Mouse (Mus musculus) cerebellum, postnatal 14 days (tissue): ENCODE results near the gene Spock1.
A peak's percentile ranks its signal among the peaks of the same experiment; 100 is the strongest.

Experiments used
- DNase-seq, 2 experiments: peaks; one replicate each; pipeline ENCODE4 v3.0.0; 2021; ENCODE audit warnings: mixed read lengths in 2 of 2

Gene Spock1

DNA sequence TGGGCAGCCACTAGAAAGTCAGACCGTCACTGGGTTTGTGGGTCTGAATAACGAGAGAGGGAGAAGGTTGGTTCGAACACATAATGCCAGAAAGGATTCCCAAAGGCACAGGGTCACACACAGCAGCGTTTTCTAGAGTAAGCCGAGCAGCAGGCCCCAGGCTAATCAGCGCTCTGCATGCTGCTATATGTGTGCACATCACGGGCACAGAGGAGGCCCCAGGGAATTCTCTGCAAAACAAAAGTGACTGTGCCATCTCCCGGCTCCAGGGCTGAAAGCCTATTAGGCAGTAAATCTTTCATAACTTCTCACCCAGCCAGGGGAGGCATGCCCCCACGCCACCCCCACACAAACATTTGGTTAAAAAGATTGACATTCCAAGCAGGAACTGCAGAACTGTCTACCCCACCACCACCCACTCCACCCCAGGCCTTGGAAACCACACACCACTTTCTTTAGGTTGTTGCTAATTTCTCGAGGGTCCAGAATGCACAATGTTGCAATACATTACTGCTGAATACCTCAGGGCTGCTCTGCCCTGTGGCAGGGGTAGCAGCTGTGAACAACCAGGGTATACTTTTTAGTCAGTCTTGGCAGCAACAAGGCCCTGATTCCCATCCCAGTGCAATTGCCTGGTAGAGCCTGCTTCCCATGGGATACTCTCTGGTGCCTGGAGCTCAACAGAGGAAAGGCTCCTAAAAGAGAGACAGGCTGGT, 319.4 kb downstream of the Spock1 start:
- DNase-seq, result no peak

DNA sequence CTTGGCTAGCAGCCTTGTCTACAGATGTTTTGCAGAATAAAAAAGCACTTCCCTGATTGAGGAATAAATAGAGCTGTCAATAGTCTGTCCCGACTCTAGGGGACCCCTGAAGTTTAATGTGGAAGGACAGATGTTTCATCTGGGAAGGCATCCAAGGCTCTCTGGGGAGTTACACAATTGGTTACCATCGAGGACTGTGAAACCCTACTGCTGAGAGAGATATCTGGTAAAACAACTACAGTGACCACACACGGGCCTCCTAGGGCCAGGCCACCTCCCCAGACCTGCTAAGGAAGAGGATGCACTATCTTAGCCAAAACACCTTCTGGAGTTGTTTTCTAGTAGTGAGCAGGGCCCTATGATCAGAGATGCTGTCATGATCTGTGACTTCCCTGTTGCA, 323.0 kb downstream of the Spock1 start:
- no peak for DNase-seq

DNA sequence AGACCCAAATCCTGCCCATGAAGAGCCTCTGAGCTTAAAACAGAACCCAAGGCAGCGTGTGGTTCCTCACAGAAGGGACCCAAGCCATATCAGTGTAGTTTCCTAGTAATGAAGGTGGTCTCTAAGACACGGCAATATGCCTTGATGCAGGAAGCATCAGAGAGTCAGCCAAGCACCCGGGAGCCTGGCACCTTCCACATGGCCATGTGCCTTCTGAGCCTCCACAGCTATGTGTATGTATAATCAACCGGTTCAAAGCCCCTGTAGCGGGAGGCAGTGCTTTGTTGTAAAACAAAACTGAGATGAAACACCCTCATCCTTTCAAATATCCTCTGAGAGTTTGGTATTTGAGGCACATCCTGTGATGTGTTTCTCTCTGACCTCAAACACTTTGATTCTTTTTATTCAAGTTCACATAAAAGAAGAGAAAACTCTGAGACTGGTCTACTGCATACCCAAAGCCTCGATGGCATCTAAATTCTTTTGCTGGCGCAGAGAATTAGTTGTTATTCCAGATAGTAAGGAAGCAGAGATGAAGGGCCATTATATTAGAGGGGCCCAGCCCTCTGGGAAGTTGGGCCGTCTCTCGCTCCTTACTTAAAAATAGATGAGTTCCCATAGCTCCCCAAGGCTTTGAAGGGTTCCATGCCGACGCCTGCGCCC, 325.7 kb downstream of the Spock1 start:
- peak in 1 of 2 experiments; percentile 30 for DNase-seq

DNA sequence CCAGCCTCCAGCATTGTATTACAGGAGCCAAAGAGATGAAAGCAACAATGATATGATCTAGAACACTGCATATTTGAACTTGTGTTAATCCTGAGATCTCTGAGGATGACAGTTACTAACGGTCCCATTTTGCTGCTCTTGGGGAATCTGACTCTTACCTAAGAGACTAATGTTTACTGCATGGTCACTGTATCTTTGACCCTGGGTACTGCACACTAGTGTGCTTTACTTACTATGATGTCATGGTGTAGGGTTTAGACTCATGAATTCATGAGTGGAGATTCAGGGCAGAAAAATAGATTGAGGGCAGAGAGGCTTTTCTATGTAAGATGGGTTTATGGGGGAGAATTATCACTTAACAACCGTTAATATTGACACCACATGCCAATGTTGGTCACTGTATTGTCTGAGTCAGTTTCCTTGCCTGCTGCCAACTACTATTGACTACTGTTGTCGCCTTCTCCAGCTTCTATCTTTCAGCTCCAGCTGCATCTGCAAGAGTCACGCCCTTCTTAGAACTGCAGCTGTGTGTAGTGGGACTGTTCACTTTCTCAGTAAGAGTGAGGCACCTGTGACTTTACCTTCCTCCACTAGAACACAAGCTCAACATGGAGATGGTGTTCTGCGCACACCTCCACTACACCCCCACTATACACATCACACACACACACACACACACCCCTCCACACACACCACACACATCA, 330.4 kb downstream of the Spock1 start:
- no peak for DNase-seq

DNA sequence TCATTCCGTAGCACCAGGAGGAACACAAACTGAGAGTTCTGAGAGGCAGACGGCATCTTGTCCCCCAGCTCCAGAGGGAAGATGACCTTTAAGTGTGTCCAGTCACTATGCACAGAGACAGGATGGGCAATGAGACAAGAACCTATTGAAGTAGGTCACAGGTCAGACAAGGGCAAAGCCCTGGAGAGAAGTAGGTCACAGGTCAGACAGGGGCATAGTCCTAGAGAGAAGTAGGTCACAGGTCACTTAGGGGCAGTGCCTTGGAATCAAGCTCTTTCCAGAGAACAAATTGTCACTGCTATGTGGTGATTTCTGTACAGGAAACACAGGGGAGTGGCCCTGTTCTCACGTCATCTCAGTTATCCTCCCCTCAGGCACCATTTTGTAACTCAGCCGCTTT, 334.6 kb downstream of the Spock1 start:
- no peak for DNase-seq

DNA sequence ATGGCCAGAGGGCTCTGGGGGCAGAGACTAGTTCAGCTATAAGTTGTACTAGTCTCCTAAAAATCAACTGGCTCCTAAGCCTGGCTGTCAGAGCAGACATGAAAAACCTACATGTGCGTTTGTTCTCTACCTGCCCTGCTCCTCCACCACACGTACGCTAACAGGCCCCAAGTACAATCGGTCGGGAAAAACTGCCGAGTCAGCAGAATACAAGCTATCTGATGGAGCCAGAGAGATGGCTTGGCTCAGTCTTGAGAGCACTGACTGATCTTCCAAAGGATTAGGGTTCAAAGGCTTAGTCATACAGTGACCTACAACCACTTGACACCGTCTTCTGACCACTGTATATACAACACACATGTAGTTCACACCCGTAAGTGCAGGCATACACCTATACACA, 339.7 kb downstream of the Spock1 start:
- no peak for DNase-seq

DNA sequence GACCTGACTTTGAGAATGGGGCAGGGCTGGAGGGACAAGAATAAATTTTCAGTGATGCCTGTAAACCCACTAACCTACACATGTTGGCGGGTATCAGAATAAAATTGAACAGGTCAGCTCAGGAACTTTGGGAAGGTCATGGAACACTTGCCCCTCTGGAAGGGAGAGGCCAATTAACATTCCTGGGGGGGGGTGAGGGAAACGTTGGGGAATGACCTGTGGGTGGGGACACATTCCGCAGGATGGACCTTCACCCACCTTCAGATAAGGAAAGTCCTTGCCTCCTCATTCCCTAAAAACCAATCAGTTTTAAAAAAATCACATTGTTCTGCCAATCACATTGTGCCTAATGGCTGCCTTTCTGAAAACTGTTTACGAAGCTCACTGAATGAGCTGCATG, 352.9 kb downstream of the Spock1 start:
- no peak for DNase-seq

DNA sequence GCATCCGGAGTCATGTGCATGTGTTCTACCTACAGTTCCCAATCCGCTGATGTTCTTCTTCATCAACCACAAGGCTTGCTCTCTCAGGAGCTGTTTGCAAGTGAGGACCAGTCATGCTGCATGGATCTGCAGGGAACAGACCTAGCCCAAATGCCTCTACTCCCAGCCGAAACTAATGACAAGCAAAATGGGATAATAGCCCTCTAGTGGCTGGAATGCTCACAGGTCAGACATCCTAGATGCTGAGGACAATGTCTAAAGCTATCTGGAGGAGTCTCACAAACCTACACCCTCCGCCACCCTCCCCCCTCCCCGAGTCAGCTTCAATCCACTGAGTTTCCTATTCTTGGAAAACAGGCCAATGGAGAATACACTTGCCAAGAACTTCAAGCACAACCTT, 358.4 kb downstream of the Spock1 start:
- DNase-seq, result peak; percentile 20 to 45

DNA sequence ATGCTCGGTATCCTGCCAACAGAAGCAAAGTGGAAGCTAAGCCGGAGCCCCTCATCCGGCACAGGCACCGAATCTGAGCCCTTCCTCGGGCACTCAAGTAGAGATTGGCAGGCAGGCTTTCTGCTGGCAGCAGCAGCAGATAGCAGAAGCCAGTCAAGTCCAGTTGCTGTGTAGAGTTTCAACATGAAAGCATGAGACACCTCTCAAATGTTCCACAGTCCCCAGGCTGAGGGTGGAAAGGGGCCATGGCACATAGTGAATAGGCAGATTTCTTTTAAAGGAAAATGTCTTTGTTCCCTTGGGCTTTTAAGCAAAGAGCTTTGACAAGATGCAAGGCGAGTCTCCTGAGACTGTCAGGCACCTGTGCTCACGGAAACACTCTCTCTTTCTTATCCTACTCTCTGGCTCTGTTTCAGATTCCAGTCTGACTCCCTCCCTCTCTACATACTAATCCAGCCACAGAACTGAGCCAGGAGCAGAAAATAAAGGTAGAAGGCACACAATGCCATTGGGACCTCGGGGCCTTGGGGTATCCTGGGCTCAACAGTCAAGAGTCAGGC, 371.1 kb downstream of the Spock1 start:
- no peak for DNase-seq

DNA sequence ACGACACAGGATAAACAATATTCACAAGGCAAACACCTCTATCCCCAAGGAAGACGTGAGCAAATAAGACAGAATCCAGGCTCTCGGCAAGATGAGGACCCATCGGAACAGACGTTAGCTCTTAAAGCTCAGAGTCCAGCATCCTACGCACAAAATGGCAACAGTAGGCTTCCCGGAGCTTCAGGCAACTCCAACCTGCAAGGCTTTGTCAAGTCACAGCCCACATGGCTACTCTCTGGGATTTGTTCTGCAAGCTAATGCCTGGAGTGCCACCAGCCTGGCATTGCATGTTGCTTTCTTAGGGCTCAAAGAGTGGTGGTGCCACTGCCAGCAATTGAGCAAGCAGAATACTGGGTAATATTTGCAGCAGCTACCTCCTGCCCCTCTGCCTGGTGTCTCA, 373.8 kb downstream of the Spock1 start:
- DNase-seq, result no peak

DNA sequence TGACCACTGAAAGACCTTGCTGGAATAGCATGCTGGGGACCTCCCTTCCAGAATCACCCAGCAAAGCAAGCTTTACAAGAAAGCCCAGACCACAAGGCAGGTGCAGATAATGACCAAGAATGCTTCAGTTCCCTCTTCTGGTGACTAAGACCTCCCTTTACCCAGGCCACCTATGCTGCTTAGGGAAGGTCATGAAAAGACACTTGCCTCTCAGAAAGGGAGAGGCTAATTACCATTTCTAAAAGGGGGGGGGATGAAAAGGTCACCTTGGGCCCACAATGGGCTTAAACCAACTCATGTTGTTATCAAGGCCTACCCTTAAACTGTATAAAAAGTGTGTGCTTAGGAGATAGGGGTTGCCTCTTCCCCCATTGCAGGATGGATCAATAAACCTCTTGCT, 382.2 kb downstream of the Spock1 start:
- no peak for DNase-seq

DNA sequence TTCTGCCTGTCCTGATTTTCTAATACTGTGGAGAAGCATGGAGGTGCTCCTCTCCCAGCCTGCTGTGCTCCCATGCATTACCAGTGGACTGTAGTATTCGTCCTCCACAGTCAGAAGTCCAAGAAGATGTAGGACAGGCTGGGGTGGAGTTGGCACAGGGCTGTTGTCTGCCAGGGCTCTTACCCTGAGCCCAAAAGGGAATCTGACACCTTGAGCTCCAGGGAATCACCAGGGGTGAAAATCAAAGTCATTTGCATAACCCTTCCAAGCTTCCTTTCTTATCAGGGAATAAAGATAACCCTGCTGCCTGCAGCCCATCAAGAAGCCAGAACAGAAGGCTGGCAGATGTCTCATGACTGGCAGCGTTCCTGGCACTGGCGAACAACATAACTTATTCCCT, 383.6 kb downstream of the Spock1 start:
- peak in 1 of 2 experiments; percentile 21 for DNase-seq

DNA sequence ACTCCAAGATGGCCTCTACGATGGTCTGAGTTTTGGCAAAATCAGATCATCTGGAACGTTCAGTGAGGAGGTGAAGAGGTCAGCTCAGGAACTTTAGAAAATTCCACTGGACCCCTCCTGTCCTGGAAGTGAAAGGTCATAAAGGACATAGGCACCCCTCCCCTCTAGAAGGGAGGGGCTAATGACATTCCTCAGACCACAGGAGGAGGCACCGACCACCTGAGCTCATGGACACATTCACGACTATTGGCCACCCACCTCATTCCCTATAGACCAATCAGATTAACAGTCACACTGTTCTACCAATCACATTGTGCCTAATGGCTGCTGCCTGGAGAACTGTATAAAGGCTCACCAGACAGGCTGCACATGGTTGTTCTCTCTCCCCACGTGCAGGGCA, 384.8 kb downstream of the Spock1 start:
- DNase-seq, result no peak

DNA sequence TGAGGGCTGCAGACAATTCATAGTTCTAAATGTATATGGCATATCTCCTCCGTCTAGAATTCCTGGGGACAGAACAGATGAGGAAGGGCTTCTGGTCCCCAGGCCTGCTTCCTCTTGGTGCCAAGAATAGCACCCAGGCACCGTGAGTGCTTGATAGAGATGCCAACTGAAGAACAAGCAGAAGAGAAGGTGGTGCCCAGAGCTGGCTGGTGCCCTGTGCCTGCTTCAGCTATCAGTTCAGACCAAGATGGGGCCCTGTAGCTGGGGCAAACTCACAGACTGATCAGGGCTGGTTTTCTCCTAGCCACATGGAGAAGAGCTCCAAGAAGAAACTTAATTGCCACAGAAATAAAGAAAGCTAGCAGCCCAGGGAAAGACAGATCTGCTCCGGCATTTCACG, 385.8 kb downstream of the Spock1 start:
- no peak for DNase-seq

DNA sequence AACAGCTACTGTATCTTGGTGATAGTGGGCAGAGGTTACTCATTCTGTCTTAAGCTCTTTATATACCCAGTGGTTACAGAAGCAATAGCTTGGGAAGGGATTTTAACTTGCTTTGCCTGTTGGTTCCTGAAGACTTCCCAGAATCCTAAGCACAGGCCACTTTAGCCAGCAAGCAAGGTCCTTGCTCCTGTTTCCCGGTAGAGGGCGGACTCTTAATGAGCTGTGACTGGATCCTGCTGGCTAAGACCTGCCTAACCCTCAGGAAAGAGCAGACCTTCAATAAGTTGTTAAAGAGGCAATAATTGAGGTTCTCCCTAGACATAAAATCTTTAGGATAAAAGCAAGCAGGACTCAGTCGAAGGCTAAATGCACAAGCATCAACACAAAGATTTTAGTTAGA, 387.0 kb downstream of the Spock1 start:
- DNase-seq, result peak; percentile 58 to 66

DNA sequence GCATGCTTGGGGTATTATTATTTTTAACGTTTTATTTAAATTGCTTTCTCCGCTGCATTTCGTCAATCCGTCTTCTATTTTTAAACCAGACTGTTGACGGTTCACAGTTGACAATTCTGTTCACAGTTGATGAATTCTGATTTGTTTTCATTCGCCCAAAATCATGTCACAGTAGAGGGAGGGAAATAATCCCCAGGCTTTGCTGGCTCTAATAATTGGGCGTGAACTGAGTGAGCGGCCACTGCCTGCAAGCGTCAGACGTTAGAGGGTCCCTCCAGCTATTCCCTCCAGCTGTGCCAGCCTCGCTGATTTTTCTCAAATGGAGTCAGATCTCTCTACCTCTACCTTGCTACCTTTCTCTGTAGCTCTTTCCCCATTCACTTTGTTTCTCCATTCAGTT, 388.3 kb downstream of the Spock1 start:
- no peak for DNase-seq

DNA sequence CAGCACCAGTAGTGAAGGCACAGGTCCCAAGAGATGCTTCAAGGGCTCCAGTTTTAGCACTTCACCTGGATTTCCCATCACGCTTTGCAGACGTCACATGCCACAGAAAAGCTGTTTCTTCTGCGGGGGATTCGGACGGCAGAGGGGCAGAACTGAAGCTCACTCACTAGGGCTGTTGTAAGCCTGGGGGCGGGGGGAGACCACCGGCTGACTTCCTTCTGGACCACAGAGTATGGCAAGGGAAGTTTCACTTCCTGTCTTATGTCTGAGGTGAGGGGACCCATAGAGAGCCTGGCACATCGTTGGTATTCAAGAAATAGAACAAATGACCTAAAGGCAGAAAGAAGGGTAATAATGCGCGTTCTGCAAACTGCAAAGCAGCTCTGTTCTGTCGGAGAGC, 392.4 kb downstream of the Spock1 start:
- DNase-seq, result no peak

DNA sequence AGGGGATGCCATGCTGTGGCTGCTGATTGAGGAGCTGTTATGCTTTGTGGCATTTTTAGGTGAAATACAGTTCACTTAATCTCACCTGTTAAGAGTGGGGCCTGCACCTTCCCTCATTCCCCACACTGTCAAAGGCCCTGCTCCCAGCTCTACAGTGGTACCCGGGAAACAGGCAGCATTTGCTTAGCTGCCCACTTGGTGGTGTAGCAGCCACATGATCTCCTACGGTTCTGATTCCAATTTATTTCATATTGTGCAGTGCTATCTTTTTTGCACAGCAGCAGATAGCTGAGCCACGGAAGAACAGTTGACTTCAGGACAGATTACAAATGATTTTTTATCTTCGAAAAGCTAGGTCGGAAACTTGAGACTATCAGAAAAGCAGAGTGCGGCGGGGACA, 406.6 kb downstream of the Spock1 start:
- no peak for DNase-seq

DNA sequence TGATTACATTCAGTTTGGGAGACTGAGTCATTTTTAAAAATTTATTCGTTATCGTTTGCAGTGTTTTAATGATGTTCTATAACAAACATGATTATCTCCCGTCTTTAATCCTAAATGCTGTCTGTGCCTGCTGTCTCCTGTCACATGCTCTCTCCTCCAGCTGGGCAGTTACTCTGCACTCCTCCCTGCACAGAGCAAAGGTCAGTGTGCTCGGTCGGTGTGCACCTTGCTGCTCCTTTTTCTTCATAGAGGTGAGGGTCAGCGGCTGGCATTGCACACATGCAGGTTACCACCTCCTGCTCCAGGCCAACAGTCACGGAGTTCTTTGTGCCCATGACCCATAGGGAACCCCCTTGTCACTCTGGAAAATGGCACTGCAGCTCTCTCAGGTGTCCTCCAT, 411.4 kb downstream of the Spock1 start:
- DNase-seq, result no peak

DNA sequence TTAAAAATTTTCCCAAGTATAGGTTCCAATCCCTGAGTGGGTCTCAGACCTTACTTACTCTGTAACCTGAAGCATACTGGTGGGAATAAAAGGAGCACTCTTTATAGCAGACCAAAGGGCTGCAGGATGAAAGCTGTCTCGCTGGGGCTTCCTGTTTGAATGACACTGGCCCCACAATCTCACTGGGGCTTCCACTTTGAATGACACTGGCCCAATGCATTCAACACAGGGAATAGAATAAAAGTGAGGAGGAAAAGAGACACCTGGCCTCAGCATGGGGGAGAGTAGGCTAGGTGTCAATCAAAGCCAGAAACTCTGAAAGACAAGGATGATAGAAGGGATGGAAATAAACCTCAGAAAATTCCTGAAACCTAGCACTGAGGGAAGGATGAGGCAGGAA, 413.3 kb downstream of the Spock1 start:
- DNase-seq, result no peak

DNA sequence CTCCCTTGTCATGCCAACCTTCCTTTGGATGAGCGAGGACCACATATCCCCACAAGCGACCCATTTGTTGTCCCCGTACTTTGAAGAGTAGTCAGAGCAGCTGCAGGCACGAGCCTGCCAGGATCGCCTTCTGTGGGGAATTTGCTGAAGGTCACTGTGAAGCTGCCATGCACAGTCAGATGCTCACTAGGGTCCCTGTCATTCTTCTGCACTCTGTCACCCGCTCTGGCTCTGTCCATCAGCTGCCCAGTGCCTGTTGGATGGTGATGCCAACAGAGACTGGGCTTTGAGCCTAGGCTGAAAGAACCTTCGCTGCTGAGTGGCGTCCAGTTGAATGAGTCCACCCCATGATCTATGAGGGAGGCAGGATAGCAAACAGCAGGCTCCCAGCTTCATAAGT, 419.2 kb downstream of the Spock1 start:
- DNase-seq, result peak; percentile 68 to 76

DNA sequence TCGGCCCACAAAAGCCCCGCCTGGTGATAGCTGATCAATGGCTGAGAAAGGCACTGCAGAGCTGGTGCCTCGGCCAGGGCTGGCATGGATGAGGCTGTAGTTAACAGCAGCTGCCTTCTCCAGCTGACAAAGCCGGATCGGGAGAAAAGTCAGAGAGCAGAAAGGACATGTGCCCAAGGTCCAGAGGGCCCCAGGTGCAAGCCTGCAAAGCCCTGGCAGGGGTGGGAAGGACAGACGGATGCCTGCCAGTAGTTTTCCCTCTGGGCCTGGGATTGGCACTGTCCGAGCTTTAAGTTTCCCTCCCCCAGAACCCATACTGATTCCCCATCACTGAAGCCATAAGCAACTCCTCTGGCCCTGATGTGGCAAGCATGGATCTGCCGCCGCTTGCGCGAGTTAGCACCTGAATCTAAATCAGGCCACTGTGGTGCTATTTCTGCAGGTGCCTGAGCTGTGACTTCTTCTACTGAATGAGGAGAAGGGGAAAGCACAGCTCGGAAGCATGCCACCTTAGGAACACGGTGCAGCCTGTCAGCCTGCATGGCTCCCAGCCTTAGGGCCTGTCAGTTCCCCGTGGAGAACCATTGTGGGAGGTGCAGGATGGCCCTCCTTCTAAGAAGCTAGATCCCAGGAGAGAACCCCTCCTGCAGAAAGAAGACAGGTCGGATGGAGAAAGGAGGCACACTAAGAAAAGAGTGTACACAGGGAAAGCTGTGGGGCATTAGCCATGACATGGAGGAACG, 423.5 kb downstream of the Spock1 start:
- DNase-seq, result peak; percentile 24 to 32

DNA sequence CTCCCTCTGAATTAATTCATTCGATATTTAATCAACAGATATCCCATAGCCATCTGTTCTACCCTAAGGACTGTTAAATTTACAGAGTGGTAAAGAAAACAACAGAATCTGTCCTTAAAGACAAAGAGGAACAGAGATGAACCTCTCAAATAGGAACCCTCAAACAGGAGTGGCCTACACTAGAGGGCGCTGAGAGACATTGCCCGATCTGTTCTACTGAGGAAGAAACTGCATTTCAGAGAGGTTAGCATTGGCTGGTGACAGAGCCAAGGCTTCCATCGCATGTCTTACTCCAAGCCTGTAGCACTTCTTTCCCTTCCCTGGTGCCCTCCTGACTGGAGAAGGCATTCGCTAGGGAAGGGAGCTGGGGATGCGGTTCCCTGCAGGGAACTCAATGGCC, 431.4 kb downstream of the Spock1 start:
- DNase-seq, result peak; percentile 72 to 74
